In genomic region chr13:9834146-9834679, GRCm38 (mm10) we compare ENCODE assay signal across 8 mouse cellular contexts.
DNase-seq lines count a peak whose midpoint lies in the region; ATAC-seq lines count a peak whose summit lies in the region.
"Not testable (repeated sequence)": the region's sequence is repeated elsewhere in the genome, so short reads cannot be mapped to it uniquely, and the experiment has no call there.

No protein-coding gene starts in this region.

- intact Hi-C loops in heart, postnatal 36 days (cut with DNase I) = not testable (repeated sequence)

- peak; percentile 58 for DNase-seq in CD4-positive helper T cell, adult 2 months (ENCODE audit: low read depth, low spot score)
- peak; percentile 34 for DNase-seq in c-Kit-positive CD71-negative TER-119-negative erythroid progenitor cells, embryonic 14.5 days (ENCODE audit: low read depth)
- peak; percentile 62 to 74 for DNase-seq in heart, postnatal 36 days
- peak; percentile 78 to 81 for DNase-seq in kidney, postnatal 25 days
- DNase-seq in natural killer cell, adult 2 months (ENCODE audit: low spot score in 2 of 2) = peak; percentile 46 to 61
- DNase-seq in testis, postnatal 10 days (ENCODE audit: low spot score) = peak; percentile 91

- not testable (repeated sequence) for H3K9me3 ChIP-seq in forebrain, embryonic 13.5 days (replicated peaks); liver, embryonic 12.5 days (replicated peaks)

- H3K9ac ChIP-seq in forebrain, embryonic 13.5 days; liver, embryonic 12.5 days: not testable (repeated sequence)

- not testable (repeated sequence) for H3K27me3 ChIP-seq in forebrain, embryonic 13.5 days; liver, embryonic 12.5 days (replicated peaks)

- H3K4me3 ChIP-seq in forebrain, embryonic 13.5 days; liver, embryonic 12.5 days: not testable (repeated sequence)

- ATAC-seq in forebrain, embryonic 13.5 days = peak; percentile 76; the same call in 1 of the 2 replicates
- ATAC-seq in liver, embryonic 12.5 days = peak; percentile 100

- H3K36me3 ChIP-seq in forebrain, embryonic 13.5 days (ENCODE audit: poor library complexity, severe bottlenecking); liver, embryonic 12.5 days: not testable (repeated sequence)

- H3K4me2 ChIP-seq in forebrain, embryonic 13.5 days; liver, embryonic 12.5 days: not testable (repeated sequence)

- H3K4me1 ChIP-seq in forebrain, embryonic 13.5 days; liver, embryonic 12.5 days: not testable (repeated sequence)

- H3K27ac ChIP-seq in forebrain, embryonic 13.5 days; liver, embryonic 12.5 days: not testable (repeated sequence)

- WGBS in forebrain, embryonic 13.5 days = 65% methylated on average over 33 of the region's 33 CpGs
- WGBS in liver, embryonic 12.5 days (ENCODE audit: insufficient replicate concordance) = 53% methylated on average over 33 of the region's 33 CpGs

Comparison
In these comparisons a context has a peak if more than half of its experiments do, and no peak if none do; other contexts are left out.
1. DNase-seq: peak in every context shown above with its lines; median percentile 91 in testis, postnatal 10 days; 80 in kidney, postnatal 25 days; 68 in heart, postnatal 36 days; 58 in CD4-positive helper T cell, adult 2 months; 54 in natural killer cell, adult 2 months; 34 in c-Kit-positive CD71-negative TER-119-negative erythroid progenitor cells, embryonic 14.5 days.